Mouse (Mus musculus): Measurements from ENCODE around the gene Nhej1.

DNA sequence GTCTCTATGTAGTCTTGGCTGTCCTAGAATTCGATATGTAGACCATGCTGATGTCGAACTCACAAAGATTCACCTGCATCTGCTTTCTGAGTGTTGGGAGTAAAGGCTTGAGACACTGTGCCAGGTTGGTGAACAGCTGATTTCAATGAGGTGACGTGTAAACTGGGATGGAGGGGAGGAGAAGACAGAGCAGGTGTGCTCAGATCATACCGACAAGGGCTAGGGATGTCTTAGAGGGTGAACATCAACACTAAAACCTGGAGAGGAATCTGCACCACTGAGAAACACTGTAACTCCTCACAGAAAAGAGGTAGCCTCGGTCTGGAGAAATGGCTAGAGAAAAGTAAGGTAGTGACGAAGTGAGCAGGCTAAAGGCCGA, 43.1 kb upstream of the Nhej1 start:
- TF ChIP-seq CTCF (IDR thresholded peaks at IDR 0.05; ENCODE audit: control insufficient read depth, insufficient read depth, insufficient replicate concordance, low read depth, low read length), result no peak
- TF ChIP-seq POLR2A (IDR thresholded peaks at IDR 0.05; ENCODE audit: control insufficient read depth, low read depth, low read length), result no peak

Data from testis, adult 2 months (tissue).